Mouse (Mus musculus) embryonic facial prominence, embryonic 15.5 days (tissue): Measurements from ENCODE around the gene Abi3. TPM values are rescaled to one million over a fixed set of nuclear protein-coding genes. Genes with fewer than 3 reads are reported as not detected.
"Not testable (repeated sequence)": the region's sequence is repeated elsewhere in the genome, so short reads cannot be mapped to it uniquely, and the experiment has no call there.

Source experiments
- ATAC-seq: fragments of 200-750 bp; cut with Nextera tagmentation; 2 replicates; pipeline ENCODE4 v1.8.0; 2017; ENCODE audit warnings: low read depth, moderate TSS enrichment; ENCODE audit not compliant: insufficient number of reproducible peaks, low FRiP score, low TSS enrichment
- H3K27ac ChIP-seq: fragments of 300-500 bp; sonication (generic); replicated peaks from 2 replicates; pipeline ENCODE4 v1.5.1; 2015; ENCODE audit warnings: mild to moderate bottlenecking, inconsistent platforms
- H3K27me3 ChIP-seq: fragments of 300-500 bp; sonication (generic); 2 replicates; pipeline ENCODE4 v1.6.1; 2015; ENCODE audit warnings: inconsistent platforms
- H3K36me3 ChIP-seq: fragments of 300-500 bp; sonication (generic); 2 replicates; pipeline ENCODE4 v1.6.1; 2015; ENCODE audit warnings: mild to moderate bottlenecking, inconsistent platforms
- H3K4me1 ChIP-seq: fragments of 300-500 bp; sonication (generic); 2 replicates; pipeline ENCODE4 v1.6.1; 2015; ENCODE audit warnings: inconsistent platforms
- H3K4me2 ChIP-seq: fragments of 300-500 bp; sonication (generic); replicated peaks from 2 replicates; pipeline ENCODE4 v1.6.1; 2015; ENCODE audit warnings: mild to moderate bottlenecking, inconsistent platforms
- H3K4me3 ChIP-seq: fragments of 300-500 bp; sonication (generic); replicated peaks from 2 replicates; pipeline ENCODE4 v1.5.1; 2015; ENCODE audit warnings: mild to moderate bottlenecking, inconsistent platforms
- H3K9ac ChIP-seq: fragments of 300-500 bp; sonication (generic); 2 replicates; pipeline ENCODE4 v1.6.1; 2015; ENCODE audit warnings: inconsistent platforms
- H3K9me3 ChIP-seq: fragments of 300-500 bp; sonication (generic); replicated peaks from 2 replicates; pipeline ENCODE4 v1.6.1; 2016; ENCODE audit warnings: inconsistent platforms
- WGBS: fragments of 180-500 bp; shearing (Covaris S2); methylation state at CpG from one replicate; pipeline ENCODE4 v1.1.7; 2015; 5-methylcytosine and 5-hydroxymethylcytosine counted together
- polyA plus RNA-seq: library from polyadenylated mRNA; unstranded; fragments of >200 nt; fragmentation: Nextera tagmentation; extraction: Ambion mirVana; gene quantifications from 2 replicates; pipeline ENCODE4 v1.2.1, GENCODE M21; 2015

Gene Abi3
- polyA plus RNA-seq = 8.6 and 9.0 TPM in 2 replicates

GRCm38 (mm10) chr11:95842074-95842681, at the start of gene Abi3:
Gene Abi3 (minus strand): TSS chr11:95842476.
- Histone ChIP-seq H3K9ac (no peak within 1 kb of the TSS), H3K27ac (peak within 1 kb of the TSS; percentile 39), H3K36me3 (no peaks in the 10 kb centered on the region), H3K4me3 (peak within 1 kb of the TSS; percentile 19), H3K9me3 (no peaks in the 10 kb centered on the region), H3K27me3 (peaks cover 16% of the 10 kb centered on the region), H3K4me1 (peaks cover 21% of the 10 kb centered on the region), H3K4me2 (peak within 1 kb of the TSS; percentile 11; the same call in 1 of the 2 replicates)
- ATAC-seq = peak; percentile 44; the same call in 1 of the 2 replicates
- WGBS = 11% methylated on average over 11 of the region's 11 CpGs

DNA sequence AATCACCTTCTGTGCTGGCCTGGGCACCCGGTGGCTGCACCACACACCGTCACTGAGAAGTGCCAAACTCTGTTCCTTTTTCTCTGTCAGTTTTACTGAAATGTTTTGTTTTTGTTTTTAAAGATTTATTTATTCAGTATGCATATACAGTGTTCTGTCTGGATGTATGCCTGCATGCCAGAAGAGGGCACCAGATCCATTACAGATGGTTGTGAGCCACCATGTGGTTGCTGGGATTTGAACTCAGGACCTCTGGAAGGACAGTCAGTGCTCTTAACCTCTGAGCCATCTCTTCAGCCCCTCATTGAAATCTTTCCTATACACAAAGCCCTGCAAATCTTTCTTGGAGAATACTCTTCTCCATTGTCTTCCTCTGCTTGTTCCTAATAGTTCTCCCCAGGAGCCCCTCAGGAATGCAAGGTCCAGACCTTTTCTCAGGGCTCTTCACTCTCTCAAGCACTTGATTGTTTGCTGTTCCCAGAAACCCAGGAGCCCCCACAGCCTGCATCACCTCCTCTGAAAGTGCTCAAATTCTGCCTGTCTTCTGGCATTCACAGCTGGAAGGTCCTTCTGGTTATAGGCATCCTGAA, 48.3 kb upstream of the Abi3 start:
- Histone ChIP-seq H3K9me3 (no peaks in the 10 kb centered on the region), H3K27ac (no peak overlapping the region), H3K4me3 (no peak overlapping the region), H3K9ac (no peak overlapping the region), H3K27me3 (no peaks in the 10 kb centered on the region), H3K4me2 (no peak overlapping the region), H3K36me3 (no peaks in the 10 kb centered on the region), H3K4me1 (no peaks in the 10 kb centered on the region)
- ATAC-seq = no peak
- 65% methylated on average over 2 of the region's 2 CpGs for WGBS

DNA sequence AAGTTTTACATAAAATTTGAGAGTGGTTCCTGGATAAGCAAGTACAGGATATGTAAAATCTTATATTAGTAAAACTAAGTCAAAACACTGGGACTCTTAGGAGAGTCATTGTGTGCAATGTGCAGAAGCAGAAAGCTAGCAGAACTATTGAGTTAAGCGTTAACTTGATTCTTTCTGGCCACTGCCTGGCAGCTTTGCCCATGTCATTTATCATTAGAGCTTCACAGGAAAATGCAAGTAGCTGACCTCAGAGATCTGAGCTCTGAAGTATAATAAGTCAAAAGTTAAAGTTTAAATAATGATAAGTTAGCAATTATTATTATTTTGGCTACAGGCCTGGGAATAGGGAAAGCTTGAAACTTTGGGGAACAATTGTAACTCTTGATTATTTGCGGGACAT, 37.6 kb upstream of the Abi3 start:
- not testable (repeated sequence) for H3K36me3 ChIP-seq, H3K9me3 ChIP-seq, H3K4me2 ChIP-seq, ATAC-seq, H3K4me1 ChIP-seq, H3K27ac ChIP-seq, H3K4me3 ChIP-seq, H3K9ac ChIP-seq, H3K27me3 ChIP-seq
- WGBS = 79% methylated on average over 2 of the region's 2 CpGs

DNA sequence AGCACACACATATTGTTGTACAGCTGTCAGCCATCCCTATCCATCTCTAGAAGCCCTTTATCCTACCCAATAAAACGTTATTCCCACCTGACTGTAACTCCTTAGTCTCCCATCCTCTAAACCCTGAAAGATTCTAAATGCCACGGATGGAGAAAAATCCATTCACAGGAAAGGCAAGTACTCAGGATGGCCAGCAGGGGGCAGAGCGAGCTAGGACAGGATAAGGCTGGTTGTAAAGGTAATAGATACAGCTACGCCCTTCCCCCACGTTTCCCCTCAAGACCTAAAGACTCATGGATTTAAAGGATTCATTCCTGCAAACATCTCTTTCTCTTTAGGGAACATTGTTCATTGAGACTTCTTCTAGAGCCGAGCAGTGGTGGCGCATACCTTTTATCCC, 34.0 kb upstream of the Abi3 start:
- Histone ChIP-seq H3K4me2 (no peak overlapping the region), H3K27ac (no peak overlapping the region), H3K9me3 (no peaks in the 10 kb centered on the region), H3K4me1 (no peaks in the 10 kb centered on the region), H3K27me3 (0 out of 2 replicates have a peak, but pooled peaks cover under 1% of the 10 kb centered on the region), H3K36me3 (no peaks in the 10 kb centered on the region), H3K4me3 (no peak overlapping the region), H3K9ac (no peak overlapping the region)
- ATAC-seq = no peak
- 20% methylated on average over 7 of the region's 7 CpGs for WGBS

DNA sequence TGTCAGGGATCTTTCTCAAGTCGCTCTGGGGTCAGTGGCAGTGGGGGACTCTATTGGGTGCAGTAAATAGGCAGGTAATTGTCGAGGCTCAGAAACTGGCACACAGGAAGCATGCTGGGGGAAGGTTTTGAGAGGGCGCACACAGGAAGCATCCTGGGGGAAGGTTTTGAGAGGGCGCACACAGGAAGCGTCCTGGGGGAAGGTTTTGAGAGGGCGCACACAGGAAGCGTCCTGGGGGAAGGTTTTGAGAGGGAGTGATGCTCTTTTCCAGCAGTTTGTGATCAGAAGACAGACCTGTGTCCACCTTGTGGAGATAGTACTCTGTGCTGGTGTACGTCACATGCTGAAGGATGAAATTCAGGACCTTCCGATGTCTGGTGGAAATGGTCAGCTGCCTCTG, 33.5 kb upstream of the Abi3 start:
- Histone ChIP-seq H3K27ac (no peak overlapping the region), H3K4me1 (no peaks in the 10 kb centered on the region), H3K4me2 (no peak overlapping the region), H3K36me3 (no peaks in the 10 kb centered on the region), H3K27me3 (no peaks in the 10 kb centered on the region), H3K9me3 (no peaks in the 10 kb centered on the region), H3K4me3 (no peak overlapping the region), H3K9ac (no peak overlapping the region)
- 21% methylated on average over 9 of the region's 9 CpGs for WGBS
- ATAC-seq = no peak

GRCm38 (mm10) chr11:95869918-95870470, 27.7 kb upstream of the Abi3 start:
- no peak overlapping the region for H3K4me3 ChIP-seq
- H3K4me2 ChIP-seq = no peak overlapping the region
- H3K4me1 ChIP-seq = no peaks in the 10 kb centered on the region
- 57% methylated on average over 6 of the region's 6 CpGs for WGBS
- H3K9ac ChIP-seq = no peak overlapping the region
- H3K27me3 ChIP-seq = no peaks in the 10 kb centered on the region
- no peaks in the 10 kb centered on the region for H3K9me3 ChIP-seq
- H3K27ac ChIP-seq = no peak overlapping the region
- ATAC-seq = no peak
- H3K36me3 ChIP-seq = no peaks in the 10 kb centered on the region

GRCm38 (mm10) chr11:95869442-95869841, 27.2 kb upstream of the Abi3 start:
- no peak overlapping the region for H3K4me2 ChIP-seq
- H3K9ac ChIP-seq = no peak overlapping the region
- H3K4me1 ChIP-seq = no peaks in the 10 kb centered on the region
- ATAC-seq = no peak
- H3K27ac ChIP-seq = no peak overlapping the region
- H3K4me3 ChIP-seq = no peak overlapping the region
- no peaks in the 10 kb centered on the region for H3K36me3 ChIP-seq
- H3K9me3 ChIP-seq = no peaks in the 10 kb centered on the region
- no peaks in the 10 kb centered on the region for H3K27me3 ChIP-seq
- WGBS = 73% methylated on average over 4 of the region's 4 CpGs

GRCm38 (mm10) chr11:95861397-95861796, 19.1 kb upstream of the Abi3 start:
- no peaks in the 10 kb centered on the region for H3K9me3 ChIP-seq
- H3K4me2 ChIP-seq = no peak overlapping the region
- WGBS = 94% methylated on average over 8 of the region's 8 CpGs
- no peaks in the 10 kb centered on the region for H3K27me3 ChIP-seq
- H3K4me1 ChIP-seq = peaks cover 8% of the 10 kb centered on the region
- no peak overlapping the region for H3K27ac ChIP-seq
- no peak for ATAC-seq
- no peak overlapping the region for H3K9ac ChIP-seq
- no peaks in the 10 kb centered on the region for H3K36me3 ChIP-seq
- H3K4me3 ChIP-seq = no peak overlapping the region

DNA sequence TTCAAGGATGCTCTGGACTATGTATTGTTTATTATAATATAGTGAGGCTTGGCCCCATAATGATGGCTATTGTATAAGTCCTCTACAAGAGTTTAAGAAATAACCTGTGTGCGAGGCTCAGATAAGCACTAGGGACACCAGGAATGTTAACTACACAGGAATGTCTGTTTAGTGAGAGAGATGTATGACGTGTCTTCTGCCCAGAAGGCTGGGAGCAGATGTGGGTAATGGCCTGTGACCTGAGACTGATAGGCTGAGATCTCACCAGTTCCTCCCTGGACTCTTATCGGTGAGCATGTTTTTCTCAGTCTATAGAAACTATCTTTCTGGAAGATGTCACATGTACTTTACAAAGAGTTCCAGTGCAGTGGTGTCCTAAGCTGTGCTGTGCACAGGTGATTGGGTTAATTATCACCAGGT, 17.8 kb upstream of the Abi3 start:
- no peak for ATAC-seq
- no peaks in the 10 kb centered on the region for H3K9me3 ChIP-seq
- no peaks in the 10 kb centered on the region for H3K27me3 ChIP-seq
- no peaks in the 10 kb centered on the region for H3K36me3 ChIP-seq
- 0 out of 2 replicates have a peak overlapping the region, but pooled peaks have one; percentile 31 for H3K9ac ChIP-seq
- H3K4me1 ChIP-seq = peaks cover 8% of the 10 kb centered on the region
- WGBS = 34% methylated on average over 3 of the region's 3 CpGs
- peak overlapping the region; percentile 84 for H3K4me2 ChIP-seq
- H3K27ac ChIP-seq = peak overlapping the region; percentile 97; the same call in 1 of the 2 replicates
- peak overlapping the region; percentile 63 for H3K4me3 ChIP-seq

DNA sequence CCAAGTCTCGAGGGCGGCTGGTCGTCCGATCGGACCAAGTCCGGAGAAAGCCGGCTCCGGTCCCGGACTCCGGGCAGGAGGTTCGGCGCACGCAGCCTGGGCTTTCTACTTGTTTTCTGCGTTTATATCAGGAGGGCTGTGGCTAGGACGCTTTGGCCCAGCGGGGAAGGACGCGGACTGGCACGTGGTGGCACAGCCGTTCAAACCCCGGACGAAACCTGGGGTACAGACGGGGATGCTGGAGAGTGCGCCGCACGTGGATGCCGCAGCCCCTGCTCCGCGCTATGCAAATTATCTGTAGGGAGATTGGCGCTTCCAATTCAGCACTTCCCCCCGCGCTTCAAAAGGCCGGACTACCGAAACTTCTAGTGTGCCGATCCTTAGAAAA, 17.2 kb upstream of the Abi3 start:
- H3K9ac ChIP-seq = peak overlapping the region; percentile 31
- peak overlapping the region; percentile 84 for H3K4me2 ChIP-seq
- H3K27me3 ChIP-seq = no peaks in the 10 kb centered on the region
- no peaks in the 10 kb centered on the region for H3K9me3 ChIP-seq
- ATAC-seq = 0 out of 2 replicates have a peak, but pooled peaks have one; percentile 36
- H3K27ac ChIP-seq = peak overlapping the region; percentile 97
- H3K4me3 ChIP-seq = peak overlapping the region; percentile 63
- WGBS = under 1% methylated on average over 35 of the region's 35 CpGs
- no peaks in the 10 kb centered on the region for H3K36me3 ChIP-seq
- H3K4me1 ChIP-seq = peaks cover 8% of the 10 kb centered on the region

DNA sequence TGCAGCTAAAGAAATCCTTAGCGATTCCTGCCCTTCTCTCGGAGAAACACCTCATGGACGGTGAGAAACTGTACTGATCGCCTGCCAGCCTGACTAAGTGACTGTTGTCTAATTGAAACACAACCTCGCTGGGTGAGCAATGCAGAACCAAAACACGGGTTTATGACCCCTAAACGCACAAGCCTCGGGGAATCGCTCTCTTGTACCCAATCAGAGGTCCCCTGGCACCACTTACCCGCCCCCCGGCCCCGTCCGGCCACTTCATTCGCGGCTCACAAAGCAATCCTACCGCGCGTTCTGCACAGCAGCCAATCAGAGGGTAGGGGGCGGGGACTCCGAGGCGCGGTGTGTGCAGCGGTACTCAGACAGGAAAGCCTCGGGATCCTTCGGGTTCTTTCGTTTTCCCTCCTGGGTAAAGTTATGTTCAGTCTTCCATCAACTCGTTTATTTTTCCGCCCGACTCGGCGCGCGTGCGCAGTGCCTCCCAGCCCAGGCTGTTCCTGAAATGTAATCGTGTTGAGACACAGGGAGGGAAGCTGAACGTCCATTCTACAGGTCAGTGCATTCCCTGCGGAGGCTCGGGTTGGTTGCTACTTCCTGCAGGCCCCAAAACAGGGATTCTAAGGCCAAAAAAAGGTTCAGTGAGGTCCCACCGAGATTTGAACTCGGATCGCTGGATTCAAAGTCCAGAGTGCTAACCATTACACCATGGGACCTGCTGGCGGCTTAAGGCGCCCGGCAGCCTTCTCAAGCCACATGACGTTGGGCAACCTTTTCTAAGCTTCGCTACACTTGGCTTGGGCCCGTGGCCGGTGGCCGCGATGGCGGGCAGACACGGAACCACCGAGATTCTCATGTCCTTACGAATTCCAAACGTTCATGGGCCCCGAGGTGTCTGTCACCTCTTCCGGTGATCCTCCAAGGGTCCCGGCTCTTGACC, 16.5 kb upstream of the Abi3 start:
- Histone ChIP-seq H3K36me3 (no peaks in the 10 kb centered on the region), H3K27me3 (no peaks in the 10 kb centered on the region), H3K9me3 (no peaks in the 10 kb centered on the region), H3K27ac (peak overlapping the region; percentile 97), H3K4me3 (peak overlapping the region; percentile 63), H3K9ac (peak overlapping the region; percentile 66), H3K4me1 (peaks cover 8% of the 10 kb centered on the region), H3K4me2 (peak overlapping the region; percentile 84)
- under 1% methylated on average over 58 of the region's 58 CpGs for WGBS
- peak; percentile 98 for ATAC-seq
